Mouse (Mus musculus) G1E (cell line): ENCODE data around the gene Gja6.

Experiments
- CTCF ChIP-seq: IDR thresholded peaks from 2 replicates; pipeline ENCODE4 v1.5.1; 2012; ENCODE audit warnings: low read depth, low read length, inconsistent platforms, mixed read lengths
- GATA1 ChIP-seq: IDR thresholded peaks from 2 replicates; pipeline ENCODE4 v1.6.1; 2012; ENCODE audit warnings: borderline replicate concordance, low read length, inconsistent platforms, mixed read lengths
- GATA2 ChIP-seq: IDR thresholded peaks from 2 replicates; pipeline ENCODE4 v1.6.1; 2012; ENCODE audit warnings: low read depth, low read length, inconsistent platforms, borderline replicate concordance
- POLR2AphosphoS5 ChIP-seq: IDR thresholded peaks from 2 replicates; pipeline ENCODE4 v1.6.1; 2012; ENCODE audit warnings: low read depth, low read length, inconsistent platforms; ENCODE audit not compliant: insufficient replicate concordance
- TAL1 ChIP-seq: conservative IDR thresholded peaks from 2 replicates; pipeline ENCODE4 v1.6.1; 2012; ENCODE audit warnings: low read depth, low read length, inconsistent platforms, mixed read lengths

DNA sequence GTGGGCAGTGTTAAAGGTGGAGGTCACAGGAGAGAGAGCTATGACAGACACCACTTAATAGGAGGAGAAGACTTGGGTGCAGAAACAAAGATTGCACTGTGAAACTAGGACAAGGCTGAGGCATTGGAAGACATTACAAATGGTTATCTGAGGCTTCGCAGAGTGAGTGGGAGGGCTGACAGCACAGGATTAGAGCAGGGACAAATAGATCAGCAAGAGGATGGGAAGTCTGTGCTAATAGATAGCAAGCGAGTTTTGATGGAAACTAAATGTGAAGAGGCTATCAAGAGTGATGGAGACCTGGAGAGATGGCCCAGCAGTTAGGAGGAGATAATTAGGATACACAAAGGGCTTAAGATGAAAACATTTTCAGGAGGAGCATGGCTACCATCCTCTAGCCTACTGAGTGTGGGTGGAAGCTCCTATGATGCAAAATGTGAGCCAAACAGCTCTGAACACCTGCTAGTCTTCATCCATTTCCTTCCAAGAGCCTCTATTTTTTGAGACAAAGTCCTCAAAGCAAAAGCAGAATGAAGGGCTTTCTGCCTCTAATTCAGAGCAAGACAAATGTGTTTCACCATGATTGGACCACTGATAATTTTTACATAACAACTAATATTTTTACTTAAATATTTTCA is 1.7 kb downstream of the Gja6 start:
- TF ChIP-seq CTCF (no peak), GATA2 (no peak), GATA1 (no peak), TAL1 (no peak), POLR2AphosphoS5 (no peak)
